Comparison of ENCODE assay signal across 8 mouse cellular contexts in genomic region chr2:59612733-59613473, GRCm38 (mm10). TPM values are rescaled to one million over a fixed set of nuclear protein-coding genes. Genes with fewer than 3 reads are reported as not detected.
DNase-seq lines count a peak whose midpoint lies in the region; ATAC-seq and TF ChIP-seq lines count a peak whose summit lies in the region.

No protein-coding gene starts in this region.

- no peaks in the 10 kb centered on the region for H3K27me3 ChIP-seq in liver, adult 2 months (ENCODE audit: control insufficient read depth, insufficient read depth, low read length)
- no peaks in the 10 kb centered on the region for H3K27me3 ChIP-seq in forebrain, embryonic 15.5 days
- H3K27me3 ChIP-seq in limb, embryonic 15.5 days: no peaks in the 10 kb centered on the region
- H3K27me3 ChIP-seq in midbrain, postnatal 0 days (ENCODE audit: insufficient read depth, low read length): peaks cover 15% of the 10 kb centered on the region

- no peak for TF ChIP-seq CTCF in liver, adult 2 months (IDR thresholded peaks at IDR 0.05; ENCODE audit: low read depth, low read length)
- no peak for TF ChIP-seq CTCF in midbrain, postnatal 0 days (IDR thresholded peaks at IDR 0.05)

- peak overlapping the region; percentile 51 for H3K27ac ChIP-seq in liver, adult 2 months (replicated peaks; ENCODE audit: insufficient read depth, low read depth, low read length)
- peak overlapping the region; percentile 78 for H3K27ac ChIP-seq in forebrain, embryonic 15.5 days (replicated peaks)
- H3K27ac ChIP-seq in limb, embryonic 15.5 days: peak overlapping the region; percentile 94
- no peak overlapping the region for H3K27ac ChIP-seq in midbrain, postnatal 0 days (ENCODE audit: low read depth, low read length)

- peak overlapping the region; percentile 89 for H3K9ac ChIP-seq in liver, adult 2 months (ENCODE audit: low read depth, low read length)
- H3K9ac ChIP-seq in forebrain, embryonic 15.5 days (replicated peaks): peak overlapping the region; percentile 78
- peak overlapping the region; percentile 39 for H3K9ac ChIP-seq in limb, embryonic 15.5 days
- H3K9ac ChIP-seq in midbrain, postnatal 0 days (replicated peaks; ENCODE audit: low read length, poor library complexity, severe bottlenecking): peak overlapping the region; percentile 62; the same call in 1 of the 2 replicates

- peak overlapping the region; percentile 80 for H3K4me3 ChIP-seq in liver, adult 2 months (ENCODE audit: insufficient read depth, low read depth, low read length)
- peak overlapping the region; percentile 94 for H3K4me3 ChIP-seq in forebrain, embryonic 15.5 days
- H3K4me3 ChIP-seq in limb, embryonic 15.5 days: peak overlapping the region; percentile 93
- H3K4me3 ChIP-seq in midbrain, postnatal 0 days (ENCODE audit: low read depth, low read length): peak overlapping the region; percentile 78

- under 1% methylated on average over 33 of the region's 33 CpGs for WGBS in liver, adult 2 months
- WGBS in forebrain, embryonic 15.5 days: 0% methylated on average over 33 of the region's 33 CpGs
- under 1% methylated on average over 33 of the region's 33 CpGs for WGBS in limb, embryonic 15.5 days
- under 1% methylated on average over 33 of the region's 33 CpGs for WGBS in midbrain, postnatal 0 days

- no peak for DNase-seq in liver, adult 2 months (ENCODE audit: extremely low read depth, low read depth, low spot score)
- DNase-seq in liver: no peak
- DNase-seq in brain, adult 2 months (ENCODE audit: low read depth, low spot score): peak; percentile 31
- DNase-seq in induced T-regulatory cell, adult 2 months (ENCODE audit: low read depth): peak; percentile 50
- no peak for DNase-seq in midbrain, postnatal 0 days (ENCODE audit: low spot score)

- H3K9me3 ChIP-seq in forebrain, embryonic 15.5 days: no peaks in the 10 kb centered on the region
- no peaks in the 10 kb centered on the region for H3K9me3 ChIP-seq in limb, embryonic 15.5 days
- H3K9me3 ChIP-seq in midbrain, postnatal 0 days (ENCODE audit: low read length): no peaks in the 10 kb centered on the region

- peaks cover 24% of the 10 kb centered on the region for H3K4me1 ChIP-seq in liver, adult 2 months (ENCODE audit: control insufficient read depth, insufficient read depth, low read length)
- H3K4me1 ChIP-seq in forebrain, embryonic 15.5 days: peaks cover 22% of the 10 kb centered on the region
- H3K4me1 ChIP-seq in limb, embryonic 15.5 days: peaks cover 48% of the 10 kb centered on the region
- peaks cover 12% of the 10 kb centered on the region; the same call in 1 of the 2 replicates for H3K4me1 ChIP-seq in midbrain, postnatal 0 days (ENCODE audit: insufficient read depth, low read length)

- ATAC-seq in forebrain, embryonic 15.5 days (replicated peaks): peak; percentile 29
- ATAC-seq in limb, embryonic 15.5 days (ENCODE audit: insufficient number of reproducible peaks, low FRiP score, low TSS enrichment, low read depth): no peak
- no peak for ATAC-seq in midbrain, postnatal 0 days (ENCODE audit: low FRiP score)
- no peak for ATAC-seq in monocyte, adult 5-6 weeks (replicated peaks; ENCODE audit: insufficient number of reproducible peaks, low FRiP score, low TSS enrichment, poor library complexity, severe bottlenecking)

- 0 out of 2 replicates have a peak, but pooled peaks cover 1% of the 10 kb centered on the region for H3K36me3 ChIP-seq in liver, adult 2 months (ENCODE audit: control insufficient read depth, insufficient read depth, low read length)
- H3K36me3 ChIP-seq in forebrain, embryonic 15.5 days: no peaks in the 10 kb centered on the region
- H3K36me3 ChIP-seq in limb, embryonic 15.5 days: no peaks in the 10 kb centered on the region
- no peaks in the 10 kb centered on the region for H3K36me3 ChIP-seq in midbrain, postnatal 0 days (ENCODE audit: insufficient read depth, low read length)

- peaks cover 27% of the 10 kb centered on the region for H3K79me2 ChIP-seq in liver, adult 2 months (ENCODE audit: control insufficient read depth, insufficient read depth, low read length)

- H3K4me2 ChIP-seq in forebrain, embryonic 15.5 days (replicated peaks): peak overlapping the region; percentile 100
- peak overlapping the region; percentile 86 for H3K4me2 ChIP-seq in limb, embryonic 15.5 days
- peak overlapping the region; percentile 98 for H3K4me2 ChIP-seq in midbrain, postnatal 0 days (ENCODE audit: low read depth, low read length, poor library complexity, severe bottlenecking)

- no peak for TF ChIP-seq POLR2A in liver, adult 2 months (IDR thresholded peaks at IDR 0.05; ENCODE audit: extremely low read depth, insufficient read depth, low read length)

RNA-seq across cellular contexts. Expression of gene Tanc1, which starts 1.1 kb away (rescaled TPM):
- total RNA-seq in liver, adult 2 months (2014; rRNA removed): 5.0 and 6.8 TPM in 2 replicates
- polyA plus RNA-seq in liver, adult 2 months (2012; rRNA removed): 1.9 and 2.7 TPM in 2 replicates
- polyA plus RNA-seq in forebrain, embryonic 15.5 days (2015; fragmentation: Nextera tagmentation; extraction: Ambion mirVana): 9.1 and 10.7 TPM in 2 replicates
- polyA plus RNA-seq in limb, embryonic 15.5 days (2015; fragmentation: Nextera tagmentation; extraction: Ambion mirVana): 46.3 and 50.6 TPM in 2 replicates
- total RNA-seq in midbrain, postnatal 0 days (2014; rRNA removed): 7.3 and 8.0 TPM in 2 replicates
- 2.3 and 2.7 TPM in 2 replicates for polyA plus RNA-seq in midbrain, postnatal 0 days (2015; fragmentation: Nextera tagmentation; extraction: Ambion mirVana)
- total RNA-seq in monocyte, adult 5-6 weeks (2017): 4.3 to 14.2 TPM (median 6.8 TPM) in 3 replicates

Comparison
In these comparisons a context has a peak if more than half of its experiments do, and no peak if none do; other contexts are left out.
1. DNase-seq: peak in brain, adult 2 months (single experiment) and induced T-regulatory cell, adult 2 months (single experiment); none in liver, adult 2 months (single experiment), liver (single experiment) and midbrain, postnatal 0 days (single experiment).
2. H3K9ac ChIP-seq: peak in every context shown above with its lines; median percentile 89 in liver, adult 2 months; 78 in forebrain, embryonic 15.5 days; 62 in midbrain, postnatal 0 days; 39 in limb, embryonic 15.5 days.
3. Peak in every context shown above with its lines, with median percentiles within 50 percentile points of each other: H3K4me3 ChIP-seq and H3K4me2 ChIP-seq.